Mouse (Mus musculus) WW6 (cell line): ENCODE measurements around the gene Ptpn21.

ENCODE experiments used
- DNase-seq: peaks from one replicate; pipeline ENCODE4 v3.0.0-alpha.2; 2013; ENCODE audit warnings: low read depth, low spot score

The Ptpn21 gene

GRCm38 (mm10) chr12:98724224-98724623, 13.0 kb downstream of the Ptpn21 start:
- DNase-seq = no peak

- no peak for DNase-seq
Observed at GRCm38 (mm10) chr12:98721030-98721429, 16.2 kb downstream of the Ptpn21 start.

GRCm38 (mm10) chr12:98720628-98721027, 16.6 kb downstream of the Ptpn21 start:
- no peak for DNase-seq

- DNase-seq = no peak
Observed at GRCm38 (mm10) chr12:98716142-98716541, 21.1 kb downstream of the Ptpn21 start.

GRCm38 (mm10) chr12:98714757-98715156, 22.4 kb downstream of the Ptpn21 start:
- no peak for DNase-seq

GRCm38 (mm10) chr12:98713621-98714103, 23.5 kb downstream of the Ptpn21 start:
- DNase-seq = no peak

- no peak for DNase-seq
Observed at GRCm38 (mm10) chr12:98712819-98713218, 24.4 kb downstream of the Ptpn21 start.

GRCm38 (mm10) chr12:98703961-98704360, 33.2 kb downstream of the Ptpn21 start:
- no peak for DNase-seq

- no peak for DNase-seq
Observed at GRCm38 (mm10) chr12:98703554-98703953, 33.7 kb downstream of the Ptpn21 start.

GRCm38 (mm10) chr12:98701564-98701963, 35.6 kb downstream of the Ptpn21 start:
- no peak for DNase-seq

- no peak for DNase-seq
Observed at GRCm38 (mm10) chr12:98697202-98697601, 40.0 kb downstream of the Ptpn21 start.

- DNase-seq = no peak
Observed at GRCm38 (mm10) chr12:98690230-98690629, 47.0 kb downstream of the Ptpn21 start.

GRCm38 (mm10) chr12:98683574-98683973, 53.6 kb downstream of the Ptpn21 start:
- DNase-seq = no peak

GRCm38 (mm10) chr12:98683171-98683570, 54.0 kb downstream of the Ptpn21 start:
- no peak for DNase-seq

- DNase-seq = no peak
Observed at GRCm38 (mm10) chr12:98682196-98682595, 55.0 kb downstream of the Ptpn21 start.

GRCm38 (mm10) chr12:98679906-98680305, 57.3 kb downstream of the Ptpn21 start:
- DNase-seq = no peak

GRCm38 (mm10) chr12:98677336-98677735, 59.9 kb downstream of the Ptpn21 start:
- DNase-seq = no peak

GRCm38 (mm10) chr12:98676861-98677260, 60.3 kb downstream of the Ptpn21 start:
- no peak for DNase-seq

GRCm38 (mm10) chr12:98674627-98675143, 62.5 kb downstream of the Ptpn21 start:
- peak; percentile 67 for DNase-seq

GRCm38 (mm10) chr12:98673879-98674278, 63.3 kb downstream of the Ptpn21 start:
- no peak for DNase-seq

- DNase-seq = no peak
Observed at GRCm38 (mm10) chr12:98670429-98670828, 66.8 kb downstream of the Ptpn21 start.

- no peak for DNase-seq
Observed at GRCm38 (mm10) chr12:98669864-98670263, 67.3 kb downstream of the Ptpn21 start.

- DNase-seq = no peak
Observed at GRCm38 (mm10) chr12:98669086-98669485, 68.1 kb downstream of the Ptpn21 start.
